Mouse (Mus musculus): Measurements from ENCODE around the gene Ap3m1.
A peak's percentile ranks its signal among the peaks of the same experiment; 100 is the strongest.

The Ap3m1 gene

GRCm38 (mm10) chr14:21069594-21069993 lies 17.3 kb upstream of the Ap3m1 start:
- DNase-seq (ENCODE audit: low spot score) = no peak

GRCm38 (mm10) chr14:21065490-21066162 lies 13.3 kb upstream of the Ap3m1 start:
- DNase-seq (ENCODE audit: low spot score) = no peak

- no peak for DNase-seq (ENCODE audit: low spot score)
These were observed 12.0 kb upstream of the Ap3m1 start for GRCm38 (mm10) chr14:21064321-21064720.

GRCm38 (mm10) chr14:21062766-21063513 lies 10.6 kb upstream of the Ap3m1 start:
- DNase-seq (ENCODE audit: low spot score) = no peak

- DNase-seq (ENCODE audit: low spot score) = no peak
These were observed 6.7 kb upstream of the Ap3m1 start for GRCm38 (mm10) chr14:21058972-21059371.

GRCm38 (mm10) chr14:21053586-21053985 lies 1.3 kb upstream of the Ap3m1 start:
- DNase-seq (ENCODE audit: low spot score) = peak; percentile 39

- DNase-seq (ENCODE audit: low spot score) = no peak
These were observed 843 bp upstream of the Ap3m1 start for GRCm38 (mm10) chr14:21053151-21053550.

- peak; percentile 89 for DNase-seq (ENCODE audit: low spot score)
These were observed 448 bp upstream of the Ap3m1 start for GRCm38 (mm10) chr14:21052781-21053130.

- no peak for DNase-seq (ENCODE audit: low spot score)
These were observed 762 bp downstream of the Ap3m1 start for GRCm38 (mm10) chr14:21051380-21052111.

- DNase-seq (ENCODE audit: low spot score) = peak; percentile 41
These were observed 1.6 kb downstream of the Ap3m1 start for GRCm38 (mm10) chr14:21050734-21051133.

GRCm38 (mm10) chr14:21048879-21049278 lies 3.4 kb downstream of the Ap3m1 start:
- DNase-seq (ENCODE audit: low spot score) = peak; percentile 63

- DNase-seq (ENCODE audit: low spot score) = no peak
These were observed 4.5 kb downstream of the Ap3m1 start for GRCm38 (mm10) chr14:21047840-21048239.

- DNase-seq (ENCODE audit: low spot score) = no peak
These were observed 12.7 kb downstream of the Ap3m1 start for GRCm38 (mm10) chr14:21039623-21040022.

GRCm38 (mm10) chr14:21039077-21039476 lies 13.2 kb downstream of the Ap3m1 start:
- no peak for DNase-seq (ENCODE audit: low spot score)

GRCm38 (mm10) chr14:21034791-21035190 lies 17.5 kb downstream of the Ap3m1 start:
- no peak for DNase-seq (ENCODE audit: low spot score)

- DNase-seq (ENCODE audit: low spot score) = no peak
These were observed 18.0 kb downstream of the Ap3m1 start for GRCm38 (mm10) chr14:21034271-21034670.

- DNase-seq (ENCODE audit: low spot score) = peak; percentile 70
These were observed 20.4 kb downstream of the Ap3m1 start for GRCm38 (mm10) chr14:21031783-21032511.

GRCm38 (mm10) chr14:21029025-21029659 lies 23.2 kb downstream of the Ap3m1 start:
- no peak for DNase-seq (ENCODE audit: low spot score)

GRCm38 (mm10) chr14:21027542-21027941 lies 24.8 kb downstream of the Ap3m1 start:
- no peak for DNase-seq (ENCODE audit: low spot score)

- DNase-seq (ENCODE audit: low spot score) = no peak
These were observed 31.9 kb downstream of the Ap3m1 start for GRCm38 (mm10) chr14:21020435-21020834.

- DNase-seq (ENCODE audit: low spot score) = peak; percentile 74
These were observed 33.3 kb downstream of the Ap3m1 start for GRCm38 (mm10) chr14:21018977-21019376.

GRCm38 (mm10) chr14:21017871-21018270 lies 34.4 kb downstream of the Ap3m1 start:
- DNase-seq (ENCODE audit: low spot score) = no peak

Measured in embryo, embryonic 10.5 days (tissue).